Mouse (Mus musculus) midbrain, postnatal 0 days (tissue): ENCODE measurements at regions not wholly inside any gene's neighbourhood (a gene's known extent, or its start where the extent isn't known, plus 50 kb on each side); places are given as distances from the start of the nearest gene placed in this dataset.

Source experiments
- ATAC-seq: fragments of 200-750 bp; cut with Nextera tagmentation; 2 replicates; pipeline ENCODE4 v1.8.0; 2017; ENCODE audit warnings: moderate number of reproducible peaks, mild to moderate bottlenecking, moderate TSS enrichment, moderate library complexity; ENCODE audit not compliant: low FRiP score
- DNase-seq: peaks from one replicate; pipeline ENCODE4 v3.0.0-alpha.2; 2015; ENCODE audit warnings: low spot score
- H3K27ac ChIP-seq: fragments of 300-500 bp; sonication (generic); 2 replicates; pipeline ENCODE4 v1.5.1; 2014; ENCODE audit warnings: low read depth, mild to moderate bottlenecking, low read length, mixed read lengths
- H3K27me3 ChIP-seq: fragments of 300-500 bp; sonication (generic); 2 replicates; pipeline ENCODE4 v1.6.1; 2014; ENCODE audit warnings: low read length, control low read depth, mixed read lengths; ENCODE audit not compliant: insufficient read depth
- H3K36me3 ChIP-seq: fragments of 300-500 bp; sonication (generic); 2 replicates; pipeline ENCODE4 v1.6.1; 2014; ENCODE audit warnings: low read length, control low read depth, mixed read lengths; ENCODE audit not compliant: insufficient read depth
- H3K4me1 ChIP-seq: fragments of 300-500 bp; sonication (generic); 2 replicates; pipeline ENCODE4 v1.6.1; 2014; ENCODE audit warnings: mild to moderate bottlenecking, control low read depth, antibody characterized with exemption, low read length, mixed read lengths; ENCODE audit not compliant: insufficient read depth
- H3K4me2 ChIP-seq: fragments of 300-500 bp; sonication (generic); 2 replicates; pipeline ENCODE4 v1.6.1; 2014; ENCODE audit warnings: low read depth, mild to moderate bottlenecking, low read length, mixed read lengths; ENCODE audit not compliant: poor library complexity, severe bottlenecking
- H3K4me3 ChIP-seq: fragments of 300-500 bp; sonication (generic); 2 replicates; pipeline ENCODE4 v1.5.1; 2014; ENCODE audit warnings: low read depth, mild to moderate bottlenecking, low read length, moderate library complexity
- H3K9ac ChIP-seq: fragments of 300-500 bp; sonication (generic); replicated peaks from 2 replicates; pipeline ENCODE4 v1.6.1; 2014; ENCODE audit warnings: mild to moderate bottlenecking, low read length, moderate library complexity, mixed read lengths; ENCODE audit not compliant: poor library complexity, severe bottlenecking
- H3K9me3 ChIP-seq: fragments of 300-500 bp; sonication (generic); 2 replicates; pipeline ENCODE4 v1.6.1; 2016; ENCODE audit warnings: low read length, control low read depth
- CTCF ChIP-seq: IDR thresholded peaks from 2 replicates; pipeline ENCODE4 v1.5.1; 2016; ENCODE audit warnings: antibody characterized with exemption, mild to moderate bottlenecking
- WGBS: fragments of 180-500 bp; shearing (Covaris S2); extraction: QIAGEN DNeasy Blood & Tissue Kit; methylation state at CpG from one replicate; pipeline ENCODE4 v1.1.7; 2014; 5-methylcytosine and 5-hydroxymethylcytosine counted together

- H3K9ac ChIP-seq: no peak overlapping the region
- H3K27ac ChIP-seq: no peak overlapping the region
- no peaks in the 10 kb centered on the region for H3K9me3 ChIP-seq
- no peak for TF ChIP-seq CTCF
- no peak overlapping the region for H3K4me2 ChIP-seq
- no peak for ATAC-seq
- no peaks in the 10 kb centered on the region for H3K4me1 ChIP-seq
- no peaks in the 10 kb centered on the region for H3K27me3 ChIP-seq
- H3K36me3 ChIP-seq: no peaks in the 10 kb centered on the region
- DNase-seq: no peak
- 91% methylated on average over 2 of the region's 2 CpGs for WGBS
- no peak overlapping the region for H3K4me3 ChIP-seq
Measured at GRCm38 (mm10) chr5:28799464-28799863, 332.4 kb upstream of the Shh start.

- no peaks in the 10 kb centered on the region for H3K4me1 ChIP-seq
- H3K36me3 ChIP-seq: no peaks in the 10 kb centered on the region
- 88% methylated on average over 1 of the region's 1 CpGs for WGBS
- H3K4me3 ChIP-seq: no peak overlapping the region
- no peak overlapping the region for H3K27ac ChIP-seq
- H3K4me2 ChIP-seq: no peak overlapping the region
- H3K9me3 ChIP-seq: no peaks in the 10 kb centered on the region
- no peak overlapping the region for H3K9ac ChIP-seq
- no peak for DNase-seq
- H3K27me3 ChIP-seq: no peaks in the 10 kb centered on the region
- ATAC-seq: no peak
- TF ChIP-seq CTCF: no peak
Measured at GRCm38 (mm10) chr5:28798361-28798760, 331.3 kb upstream of the Shh start.

- Histone ChIP-seq H3K9me3 (no peaks in the 10 kb centered on the region), H3K36me3 (no peaks in the 10 kb centered on the region), H3K4me1 (no peaks in the 10 kb centered on the region), H3K27me3 (no peaks in the 10 kb centered on the region), H3K4me3 (no peak overlapping the region), H3K9ac (no peak overlapping the region), H3K4me2 (no peak overlapping the region), H3K27ac (no peak overlapping the region)
- WGBS: 98% methylated on average over 6 of the region's 6 CpGs
- no peak for TF ChIP-seq CTCF
- DNase-seq (no peak), ATAC-seq (0 out of 2 replicates have a peak, but pooled peaks have one; percentile 44)
Measured at GRCm38 (mm10) chr5:28795130-28795758, 328.2 kb upstream of the Shh start.

GRCm38 (mm10) chr5:28793781-28794180 lies 326.7 kb upstream of the Shh start:
- TF ChIP-seq CTCF: no peak
- Histone ChIP-seq H3K27ac (no peak overlapping the region), H3K4me1 (no peaks in the 10 kb centered on the region), H3K9me3 (no peaks in the 10 kb centered on the region), H3K4me2 (no peak overlapping the region), H3K36me3 (no peaks in the 10 kb centered on the region), H3K27me3 (no peaks in the 10 kb centered on the region), H3K9ac (no peak overlapping the region), H3K4me3 (no peak overlapping the region)
- 90% methylated on average over 2 of the region's 2 CpGs for WGBS
- no peak for DNase-seq
- no peak for ATAC-seq

- DNase-seq: no peak
- ATAC-seq: no peak
- TF ChIP-seq CTCF: no peak
- 68% methylated on average over 11 of the region's 11 CpGs for WGBS
- Histone ChIP-seq H3K9me3 (no peaks in the 10 kb centered on the region), H3K36me3 (no peaks in the 10 kb centered on the region), H3K4me1 (no peaks in the 10 kb centered on the region), H3K27me3 (no peaks in the 10 kb centered on the region), H3K9ac (no peak overlapping the region), H3K4me2 (no peak overlapping the region), H3K4me3 (no peak overlapping the region), H3K27ac (no peak overlapping the region)
Measured at GRCm38 (mm10) chr5:28785347-28786060, 318.4 kb upstream of the Shh start.

GRCm38 (mm10) chr5:28784339-28784966 lies 317.4 kb upstream of the Shh start:
- 80% methylated on average over 6 of the region's 6 CpGs for WGBS
- no peak overlapping the region for H3K9ac ChIP-seq
- no peaks in the 10 kb centered on the region for H3K9me3 ChIP-seq
- DNase-seq (peak; percentile 21), ATAC-seq (0 out of 2 replicates have a peak, but pooled peaks have one; percentile 27)
- no peaks in the 10 kb centered on the region for H3K36me3 ChIP-seq
- no peak overlapping the region for H3K4me2 ChIP-seq
- H3K4me3 ChIP-seq: no peak overlapping the region
- H3K27me3 ChIP-seq: no peaks in the 10 kb centered on the region
- H3K27ac ChIP-seq: no peak overlapping the region
- no peak for TF ChIP-seq CTCF
- no peaks in the 10 kb centered on the region for H3K4me1 ChIP-seq
